Mouse (Mus musculus): Measurements from ENCODE around the gene Ntrk3. TPM values are rescaled to one million over a fixed set of nuclear protein-coding genes. Genes with fewer than 3 reads are reported as not detected.

The Ntrk3 gene
- total and polyA plus RNA-seq, 2 experiments: 0.09 to 0.38 TPM

DNA sequence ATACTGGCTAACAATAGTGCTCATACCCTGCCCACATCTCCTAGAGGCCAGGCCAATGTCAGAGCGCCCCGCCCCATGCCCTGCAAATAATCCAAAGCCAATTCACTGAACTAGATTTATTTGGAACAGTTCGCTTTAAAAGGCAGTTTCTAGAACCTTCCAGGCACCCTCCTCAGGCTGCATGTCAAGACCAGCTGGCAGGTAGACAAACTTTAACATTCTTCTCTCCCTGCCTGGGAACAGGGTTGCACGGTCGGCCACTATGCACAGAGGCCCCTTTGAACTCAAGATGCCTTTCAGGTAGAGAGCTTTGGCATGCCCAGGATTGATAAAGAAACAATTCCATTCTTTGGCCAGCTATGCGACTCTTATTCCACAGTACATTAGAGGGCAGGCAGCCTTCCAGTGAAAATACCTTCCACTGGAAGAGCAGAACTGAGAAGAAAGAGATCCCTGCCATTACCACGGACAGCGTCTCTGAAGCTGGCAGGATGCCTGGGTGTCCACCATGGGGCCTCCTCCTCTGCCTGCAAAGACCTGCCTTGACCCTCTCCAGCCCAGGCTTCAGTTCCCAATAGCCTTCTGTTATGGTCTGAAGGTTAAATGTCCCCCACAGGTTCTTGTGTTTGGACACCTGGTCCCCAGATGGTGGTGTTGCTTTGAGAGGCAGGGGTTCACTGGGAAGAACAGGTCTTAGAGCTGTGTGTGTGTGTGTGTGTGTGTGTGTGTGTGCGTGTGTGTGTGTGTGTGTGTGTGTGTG lies 298.3 kb downstream of the Ntrk3 start:
- no peak for DNase-seq (ENCODE audit: extremely low read depth, low read depth, low spot score)
- Histone ChIP-seq H3K4me3 (ENCODE audit: insufficient read depth, low read depth, low read length) (no peak overlapping the region), H3K9ac (ENCODE audit: low read depth, low read length) (no peak overlapping the region), H3K4me1 (ENCODE audit: control insufficient read depth, insufficient read depth, low read length) (no peaks in the 10 kb centered on the region), H3K27me3 (ENCODE audit: control insufficient read depth, insufficient read depth, low read length) (no peaks in the 10 kb centered on the region), H3K36me3 (ENCODE audit: control insufficient read depth, insufficient read depth, low read length) (no peaks in the 10 kb centered on the region), H3K79me2 (ENCODE audit: control insufficient read depth, insufficient read depth, low read length) (no peaks in the 10 kb centered on the region), H3K27ac (replicated peaks; ENCODE audit: insufficient read depth, low read depth, low read length) (no peak overlapping the region)
- WGBS: 75% methylated on average over 9 of the region's 9 CpGs
- no peak for TF ChIP-seq CTCF (IDR thresholded peaks at IDR 0.05; ENCODE audit: low read depth, low read length)
- no peak for TF ChIP-seq POLR2A (IDR thresholded peaks at IDR 0.05; ENCODE audit: extremely low read depth, insufficient read depth, low read length)

DNA sequence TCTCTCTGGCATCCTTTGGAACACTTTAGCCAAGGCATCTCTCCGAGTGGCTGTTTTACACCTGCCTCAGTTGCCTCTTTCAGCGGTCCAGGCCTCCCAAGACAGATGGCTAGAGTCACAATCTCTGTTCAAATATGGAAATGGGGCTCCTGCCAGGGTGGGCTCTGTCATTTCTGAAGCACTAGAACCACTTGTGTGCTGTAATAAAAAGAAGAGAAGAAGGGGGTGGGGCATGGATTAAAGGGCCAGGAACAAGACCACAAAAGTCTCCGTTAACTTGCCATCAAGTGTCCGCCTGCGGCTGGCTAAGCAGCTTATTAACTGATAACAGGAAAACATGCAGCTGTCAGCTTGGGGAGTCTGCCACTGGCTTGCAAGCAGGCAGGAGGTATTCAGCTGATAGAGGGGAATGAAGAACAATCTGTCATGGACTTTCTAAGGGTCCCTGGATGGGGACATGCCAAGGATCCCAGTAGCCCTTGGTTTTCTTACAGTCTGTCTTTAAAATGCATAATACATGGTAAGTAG lies 304.1 kb downstream of the Ntrk3 start:
- DNase-seq (ENCODE audit: extremely low read depth, low read depth, low spot score): no peak
- H3K79me2 ChIP-seq (ENCODE audit: control insufficient read depth, insufficient read depth, low read length): no peaks in the 10 kb centered on the region
- no peak overlapping the region for H3K9ac ChIP-seq (ENCODE audit: low read depth, low read length)
- H3K27me3 ChIP-seq (ENCODE audit: control insufficient read depth, insufficient read depth, low read length): no peaks in the 10 kb centered on the region
- H3K4me1 ChIP-seq (ENCODE audit: control insufficient read depth, insufficient read depth, low read length): no peaks in the 10 kb centered on the region
- no peak overlapping the region for H3K4me3 ChIP-seq (ENCODE audit: insufficient read depth, low read depth, low read length)
- WGBS: 69% methylated on average over 5 of the region's 5 CpGs
- no peak overlapping the region for H3K27ac ChIP-seq (replicated peaks; ENCODE audit: insufficient read depth, low read depth, low read length)
- TF ChIP-seq CTCF (IDR thresholded peaks at IDR 0.05; ENCODE audit: low read depth, low read length) (no peak), POLR2A (IDR thresholded peaks at IDR 0.05; ENCODE audit: extremely low read depth, insufficient read depth, low read length) (no peak)
- H3K36me3 ChIP-seq (ENCODE audit: control insufficient read depth, insufficient read depth, low read length): no peaks in the 10 kb centered on the region

DNA sequence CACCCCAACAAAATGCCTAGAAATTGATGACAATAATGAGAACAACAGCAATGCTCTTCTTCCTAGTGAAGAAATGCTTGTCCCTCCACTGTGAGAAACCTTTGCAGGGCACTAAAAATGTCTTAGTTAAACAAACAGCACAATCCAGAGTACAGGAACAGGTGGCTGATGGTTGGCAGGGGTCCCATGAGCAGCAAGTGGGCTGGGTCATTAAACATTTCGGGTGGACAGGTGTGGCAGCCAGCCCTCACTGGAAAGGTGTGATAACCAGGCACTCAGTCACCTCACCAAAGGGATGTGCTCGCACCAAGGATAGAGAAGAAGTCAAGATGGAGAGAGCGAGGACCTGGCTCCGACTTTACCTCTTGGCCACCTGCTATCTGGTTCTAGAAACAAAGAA lies 306.2 kb downstream of the Ntrk3 start:
- Histone ChIP-seq H3K9ac (ENCODE audit: low read depth, low read length) (no peak overlapping the region), H3K79me2 (ENCODE audit: control insufficient read depth, insufficient read depth, low read length) (no peaks in the 10 kb centered on the region), H3K36me3 (ENCODE audit: control insufficient read depth, insufficient read depth, low read length) (no peaks in the 10 kb centered on the region), H3K27ac (replicated peaks; ENCODE audit: insufficient read depth, low read depth, low read length) (no peak overlapping the region), H3K4me3 (ENCODE audit: insufficient read depth, low read depth, low read length) (no peak overlapping the region), H3K4me1 (ENCODE audit: control insufficient read depth, insufficient read depth, low read length) (no peaks in the 10 kb centered on the region), H3K27me3 (ENCODE audit: control insufficient read depth, insufficient read depth, low read length) (no peaks in the 10 kb centered on the region)
- WGBS: 74% methylated on average over 4 of the region's 4 CpGs
- TF ChIP-seq CTCF (IDR thresholded peaks at IDR 0.05; ENCODE audit: low read depth, low read length) (no peak), POLR2A (IDR thresholded peaks at IDR 0.05; ENCODE audit: extremely low read depth, insufficient read depth, low read length) (no peak)
- no peak for DNase-seq (ENCODE audit: extremely low read depth, low read depth, low spot score)

DNA sequence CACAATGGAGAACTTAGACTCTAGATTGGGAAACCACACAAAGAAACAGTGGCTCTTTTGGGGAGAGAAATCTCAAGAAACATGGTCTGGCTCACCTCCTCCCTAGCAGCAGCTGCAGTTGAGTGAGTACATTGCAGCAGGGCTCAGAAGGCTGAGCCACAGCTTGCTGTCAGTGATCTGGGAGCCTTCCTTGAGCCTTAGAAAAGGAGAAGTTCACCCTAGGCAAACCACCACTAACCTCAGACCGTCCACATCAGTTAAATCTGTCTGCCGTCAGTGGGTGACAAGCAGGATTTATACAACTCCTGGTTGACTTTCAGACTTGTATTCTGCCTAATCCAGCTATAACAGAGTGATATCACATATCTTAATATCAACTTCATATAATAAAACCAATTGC lies 325.6 kb downstream of the Ntrk3 start:
- 76% methylated on average over 2 of the region's 2 CpGs for WGBS
- no peak overlapping the region for H3K9ac ChIP-seq (ENCODE audit: low read depth, low read length)
- no peaks in the 10 kb centered on the region for H3K4me1 ChIP-seq (ENCODE audit: control insufficient read depth, insufficient read depth, low read length)
- H3K27ac ChIP-seq (replicated peaks; ENCODE audit: insufficient read depth, low read depth, low read length): no peak overlapping the region
- no peak for DNase-seq (ENCODE audit: extremely low read depth, low read depth, low spot score)
- H3K79me2 ChIP-seq (ENCODE audit: control insufficient read depth, insufficient read depth, low read length): no peaks in the 10 kb centered on the region
- no peaks in the 10 kb centered on the region for H3K36me3 ChIP-seq (ENCODE audit: control insufficient read depth, insufficient read depth, low read length)
- H3K27me3 ChIP-seq (ENCODE audit: control insufficient read depth, insufficient read depth, low read length): no peaks in the 10 kb centered on the region
- no peak overlapping the region for H3K4me3 ChIP-seq (ENCODE audit: insufficient read depth, low read depth, low read length)
- TF ChIP-seq CTCF (IDR thresholded peaks at IDR 0.05; ENCODE audit: low read depth, low read length) (no peak), POLR2A (IDR thresholded peaks at IDR 0.05; ENCODE audit: extremely low read depth, insufficient read depth, low read length) (no peak)

DNA sequence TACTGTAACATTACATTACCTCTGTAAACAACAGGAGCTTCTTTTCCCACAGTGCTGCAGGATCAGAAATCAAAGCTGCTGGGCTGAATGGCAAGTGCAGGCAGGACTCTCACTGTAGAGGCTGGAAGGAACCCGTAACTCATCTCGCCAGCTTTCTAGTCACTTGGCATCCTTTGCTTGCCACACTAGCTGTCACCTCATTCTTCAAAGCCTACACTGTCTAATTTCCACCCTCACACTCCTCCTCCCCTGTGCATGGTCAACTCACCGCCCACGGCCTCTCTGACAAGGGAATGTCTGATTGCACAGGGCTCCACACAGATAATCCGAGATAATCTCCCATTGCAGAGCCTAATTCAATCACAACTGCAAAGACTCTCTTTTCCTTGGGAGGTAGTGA lies 327.8 kb downstream of the Ntrk3 start:
- Histone ChIP-seq H3K4me1 (ENCODE audit: control insufficient read depth, insufficient read depth, low read length) (no peaks in the 10 kb centered on the region), H3K9ac (ENCODE audit: low read depth, low read length) (no peak overlapping the region), H3K36me3 (ENCODE audit: control insufficient read depth, insufficient read depth, low read length) (no peaks in the 10 kb centered on the region), H3K27ac (replicated peaks; ENCODE audit: insufficient read depth, low read depth, low read length) (no peak overlapping the region), H3K27me3 (ENCODE audit: control insufficient read depth, insufficient read depth, low read length) (no peaks in the 10 kb centered on the region), H3K4me3 (ENCODE audit: insufficient read depth, low read depth, low read length) (no peak overlapping the region), H3K79me2 (ENCODE audit: control insufficient read depth, insufficient read depth, low read length) (no peaks in the 10 kb centered on the region)
- DNase-seq (ENCODE audit: extremely low read depth, low read depth, low spot score): no peak
- TF ChIP-seq POLR2A (IDR thresholded peaks at IDR 0.05; ENCODE audit: extremely low read depth, insufficient read depth, low read length) (no peak), CTCF (IDR thresholded peaks at IDR 0.05; ENCODE audit: low read depth, low read length) (no peak)
- WGBS: 62% methylated on average over 5 of the region's 5 CpGs

DNA sequence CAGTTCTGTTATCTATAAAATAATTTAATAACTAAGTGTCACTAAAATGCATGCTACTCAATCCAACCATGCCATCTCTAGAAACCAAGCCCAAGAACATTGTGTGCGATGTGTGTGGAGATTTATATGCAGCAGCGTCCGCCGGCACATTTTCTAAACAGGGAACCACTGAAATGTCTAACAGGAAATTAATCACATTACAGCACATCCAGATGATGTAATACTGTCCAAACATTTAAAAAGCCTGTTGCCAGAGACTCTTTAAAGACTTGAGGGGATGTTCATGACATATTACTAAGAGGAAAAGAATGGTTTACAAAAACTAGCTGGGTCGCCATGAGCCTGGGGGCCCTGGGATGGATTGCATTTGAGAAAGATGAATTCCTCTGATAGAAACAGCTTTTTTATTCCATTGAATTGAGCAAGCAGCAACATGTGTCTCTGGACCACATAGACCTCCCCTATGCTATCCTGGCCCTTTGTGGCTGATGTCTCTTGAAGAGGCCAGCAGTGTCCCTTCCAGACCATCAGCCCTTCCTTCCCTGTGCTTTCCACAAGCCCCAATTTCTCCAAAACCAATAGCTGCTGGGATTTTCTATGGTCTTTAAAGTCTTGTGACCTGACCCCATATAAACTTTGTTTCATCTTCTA lies 331.0 kb downstream of the Ntrk3 start:
- no peaks in the 10 kb centered on the region for H3K79me2 ChIP-seq (ENCODE audit: control insufficient read depth, insufficient read depth, low read length)
- H3K27ac ChIP-seq (replicated peaks; ENCODE audit: insufficient read depth, low read depth, low read length): no peak overlapping the region
- no peak overlapping the region for H3K9ac ChIP-seq (ENCODE audit: low read depth, low read length)
- H3K27me3 ChIP-seq (ENCODE audit: control insufficient read depth, insufficient read depth, low read length): no peaks in the 10 kb centered on the region
- TF ChIP-seq POLR2A (IDR thresholded peaks at IDR 0.05; ENCODE audit: extremely low read depth, insufficient read depth, low read length) (no peak), CTCF (IDR thresholded peaks at IDR 0.05; ENCODE audit: low read depth, low read length) (no peak)
- H3K4me3 ChIP-seq (ENCODE audit: insufficient read depth, low read depth, low read length): no peak overlapping the region
- H3K4me1 ChIP-seq (ENCODE audit: control insufficient read depth, insufficient read depth, low read length): no peaks in the 10 kb centered on the region
- H3K36me3 ChIP-seq (ENCODE audit: control insufficient read depth, insufficient read depth, low read length): no peaks in the 10 kb centered on the region
- WGBS: 84% methylated on average over 5 of the region's 5 CpGs
- no peak for DNase-seq (ENCODE audit: extremely low read depth, low read depth, low spot score)

Measured in liver, adult 2 months (tissue).